Mouse (Mus musculus): ENCODE data around the gene Olfr1480.

Gene Olfr1480

DNA sequence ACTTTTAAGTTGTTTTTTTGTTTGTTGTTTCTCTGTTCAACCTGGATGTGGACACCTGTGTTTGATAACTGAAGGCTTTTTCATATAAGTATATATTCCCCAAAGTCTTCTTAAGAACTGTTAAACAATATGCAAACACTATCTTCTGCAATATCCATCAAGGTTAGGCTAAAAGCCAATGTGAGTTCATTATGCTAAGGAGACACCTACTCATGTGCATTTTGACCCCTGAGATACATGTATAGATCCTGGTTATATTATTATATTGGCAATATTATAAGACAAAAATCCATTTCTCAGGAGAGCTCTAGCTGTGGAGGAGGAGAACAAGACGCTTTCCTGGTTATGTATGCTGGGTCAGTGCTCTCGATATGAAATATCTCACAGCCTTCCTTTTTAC lies at the start of gene Olfr1480:
TSS of gene Olfr1480 (plus strand) at position 301 of the 400 bp plus-strand sequence.
- no peak for DNase-seq

DNA sequence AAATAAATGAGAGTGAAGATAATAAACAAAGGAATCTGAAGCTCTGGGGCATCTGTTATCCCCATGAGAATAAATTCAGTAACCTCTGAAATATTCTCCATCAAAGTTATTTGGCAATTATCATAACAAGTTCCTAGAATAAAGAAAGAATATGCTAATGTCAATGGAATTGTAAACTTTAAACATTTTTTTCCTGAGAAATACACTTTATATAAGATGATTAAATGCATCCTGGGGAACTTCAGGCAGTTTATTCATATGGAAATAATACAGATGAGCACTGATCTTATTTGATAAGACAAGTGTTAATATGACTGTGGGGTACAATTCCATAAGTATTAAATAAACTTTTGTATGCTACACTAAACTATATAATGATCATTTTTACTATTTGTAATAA lies 47.6 kb upstream of the Olfr1480 start, which contains the start of gene Olfr1475:
TSS of gene Olfr1475 (minus strand) at position 101 of the 400 bp plus-strand sequence.
- DNase-seq = no peak

DNA sequence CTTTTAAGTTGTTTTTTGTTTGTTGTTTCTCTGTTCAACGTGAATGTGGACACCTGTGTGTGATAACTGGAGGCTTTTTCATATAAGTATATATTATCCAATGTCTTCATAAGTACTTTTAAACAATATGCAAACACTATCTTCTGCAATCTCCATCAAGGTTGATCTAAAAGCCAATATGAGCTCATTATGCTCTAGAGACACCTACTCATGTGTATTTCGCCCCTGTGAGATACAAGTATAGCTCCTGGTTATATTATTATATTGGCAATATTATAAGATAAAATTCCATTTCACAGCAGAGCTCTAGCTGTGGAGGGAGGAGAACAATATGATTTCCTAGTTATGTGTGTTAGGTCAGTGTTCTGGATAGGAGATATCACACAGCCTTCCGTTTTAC lies 27.5 kb upstream of the Olfr1480 start, which contains the start of gene Olfr1477:
TSS of gene Olfr1477 (plus strand) at position 301 of the 400 bp plus-strand sequence.
- no peak for DNase-seq
